Mouse (Mus musculus): ENCODE measurements at regions not wholly inside any gene's neighbourhood (a gene's known extent, or its start where the extent isn't known, plus 50 kb on each side); places are given as distances from the start of the nearest gene placed in this dataset.

- DNase-seq, result no peak
Measured at GRCm38 (mm10) chr11:114257061-114257460, 190.2 kb upstream of the Sdk2 start.

- no peak for DNase-seq
Measured at GRCm38 (mm10) chr11:114254344-114254743, 187.5 kb upstream of the Sdk2 start.

- peak; percentile 20 for DNase-seq
Measured at GRCm38 (mm10) chr11:114251614-114252013, 184.8 kb upstream of the Sdk2 start.

GRCm38 (mm10) chr11:114249215-114249614, 182.4 kb upstream of the Sdk2 start:
- DNase-seq, result no peak

GRCm38 (mm10) chr11:114248261-114248898, 181.5 kb upstream of the Sdk2 start:
- DNase-seq, result no peak

- no peak for DNase-seq
Measured at GRCm38 (mm10) chr11:114239311-114239803, 172.5 kb upstream of the Sdk2 start.

GRCm38 (mm10) chr11:114238801-114239200, 172.0 kb upstream of the Sdk2 start:
- DNase-seq, result no peak

GRCm38 (mm10) chr11:114238316-114238715, 171.5 kb upstream of the Sdk2 start:
- DNase-seq, result no peak

- no peak for DNase-seq
Measured at GRCm38 (mm10) chr11:114234542-114234910, 167.7 kb upstream of the Sdk2 start.

GRCm38 (mm10) chr11:114233636-114234541, 167.0 kb upstream of the Sdk2 start:
- no peak for DNase-seq

GRCm38 (mm10) chr11:114231841-114232240, 165.0 kb upstream of the Sdk2 start:
- no peak for DNase-seq

- DNase-seq, result no peak
Measured at GRCm38 (mm10) chr11:114229763-114230162, 162.9 kb upstream of the Sdk2 start.

- no peak for DNase-seq
Measured at GRCm38 (mm10) chr11:114229196-114229595, 162.3 kb upstream of the Sdk2 start.

GRCm38 (mm10) chr11:114226553-114226952, 159.7 kb upstream of the Sdk2 start:
- no peak for DNase-seq

GRCm38 (mm10) chr11:114224706-114225105, 157.9 kb upstream of the Sdk2 start:
- no peak for DNase-seq

- no peak for DNase-seq
Measured at GRCm38 (mm10) chr11:114223061-114223460, 156.2 kb upstream of the Sdk2 start.

- no peak for DNase-seq
Measured at GRCm38 (mm10) chr11:114220466-114220865, 153.6 kb upstream of the Sdk2 start.

GRCm38 (mm10) chr11:114218732-114219506, 152.1 kb upstream of the Sdk2 start:
- no peak for DNase-seq

- no peak for DNase-seq
Measured at GRCm38 (mm10) chr11:114217245-114217757, 150.5 kb upstream of the Sdk2 start.

- no peak for DNase-seq
Measured at GRCm38 (mm10) chr11:114216493-114216892, 149.6 kb upstream of the Sdk2 start.

- DNase-seq, result no peak
Measured at GRCm38 (mm10) chr11:114215256-114215655, 148.4 kb upstream of the Sdk2 start.

- DNase-seq, result no peak
Measured at GRCm38 (mm10) chr11:114212136-114212535, 145.3 kb upstream of the Sdk2 start.

GRCm38 (mm10) chr11:114205192-114205591, 138.3 kb upstream of the Sdk2 start:
- peak; percentile 51 for DNase-seq

All from cerebellum, adult 8-10 months (tissue).